Mouse (Mus musculus) retina, postnatal 1 day (tissue): ENCODE results near the gene Prpf18.

Experiments used
- DNase-seq: peaks from one replicate; pipeline ENCODE4 v3.0.0-alpha.2; 2012

Gene Prpf18

GRCm38 (mm10) chr2:4573386-4573785, 78.5 kb downstream of the Prpf18 start:
- peak; percentile 37 for DNase-seq

GRCm38 (mm10) chr2:4572498-4573263, 79.2 kb downstream of the Prpf18 start:
- no peak for DNase-seq
